Mouse (Mus musculus) hindlimb bud, embryonic 11.5 days (tissue): ENCODE results near the gene Zfp993.
"Not testable (repeated sequence)": the region's sequence is repeated elsewhere in the genome, so short reads cannot be mapped to it uniquely, and the experiment has no call there.

Source experiments
- DNase-seq: peaks from one replicate; pipeline ENCODE4 v3.0.0-alpha.2; 2012; ENCODE audit warnings: low read depth, low spot score; ENCODE audit errors: extremely low spot score

Zfp993 gene

GRCm38 (mm10) chr4:146610774-146611400 is at the start of gene Zfp993:
TSS of gene Zfp993 (plus strand) at chr4:146610961.
- not testable (repeated sequence) for DNase-seq

- not testable (repeated sequence) for DNase-seq
Observed at GRCm38 (mm10) chr4:146579905-146580873, 30.6 kb upstream of the Zfp993 start.

GRCm38 (mm10) chr4:146603578-146604399 is 7.0 kb upstream of the Zfp993 start:
- DNase-seq, result not testable (repeated sequence)

DNA sequence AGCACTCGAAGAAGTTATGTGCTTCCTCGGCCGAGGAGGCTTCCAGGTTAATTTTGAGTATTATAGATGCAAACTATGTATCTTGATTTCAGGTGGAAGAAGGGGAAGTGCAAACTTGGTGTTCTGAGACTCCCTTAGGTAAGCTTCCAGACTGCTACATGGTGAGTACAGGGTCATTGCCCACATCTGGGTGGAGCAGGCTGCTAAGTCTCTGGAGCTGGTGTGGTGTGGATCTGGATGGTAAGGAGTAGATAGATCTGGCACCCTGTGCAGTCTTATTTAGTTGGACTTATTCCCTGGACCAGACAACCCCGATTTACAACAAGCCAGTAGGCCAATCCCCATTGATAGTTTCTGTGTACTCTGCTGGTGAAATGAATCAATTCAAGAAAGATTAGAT is 33.6 kb downstream of the Zfp993 start:
- DNase-seq, result not testable (repeated sequence)

DNA sequence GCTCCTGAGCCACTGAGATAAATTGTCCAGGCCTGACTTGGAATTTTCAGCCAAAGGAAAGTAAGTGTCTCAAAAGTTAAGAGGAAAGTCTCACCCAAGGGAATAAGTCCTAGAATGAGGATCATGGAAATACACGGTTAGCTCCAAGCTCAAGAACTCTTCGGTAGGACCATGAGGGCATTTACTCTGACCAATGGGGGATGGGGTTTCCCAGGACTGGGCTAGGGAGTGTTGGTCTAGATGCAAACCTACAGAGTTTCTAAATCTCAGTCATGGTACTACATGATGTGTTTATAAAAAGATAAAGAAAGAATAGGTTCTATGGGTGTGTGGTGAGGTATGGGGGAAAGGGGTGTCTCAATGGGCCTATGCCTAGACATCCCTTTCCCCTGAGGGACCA is 38.9 kb downstream of the Zfp993 start:
- DNase-seq, result not testable (repeated sequence)

DNA sequence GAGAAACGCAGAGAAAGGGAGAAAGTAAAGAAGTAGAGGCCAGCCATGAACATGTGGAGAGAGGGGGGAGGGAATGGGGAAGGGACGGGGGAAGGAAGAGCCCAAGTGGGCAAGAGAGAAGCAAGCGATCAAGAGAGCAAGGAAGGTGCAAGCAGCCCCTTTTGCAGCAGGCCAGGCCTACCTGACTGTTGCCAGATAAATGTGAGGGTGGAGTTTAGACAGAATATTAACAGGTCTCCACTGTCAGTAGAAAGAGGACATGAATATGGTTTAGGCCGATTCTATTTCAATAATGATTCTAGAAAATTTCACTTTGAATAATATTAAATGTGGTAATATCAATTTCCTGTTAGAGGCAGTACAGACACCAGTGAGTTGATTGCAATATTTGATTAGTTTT is 39.4 kb downstream of the Zfp993 start:
- not testable (repeated sequence) for DNase-seq

DNA sequence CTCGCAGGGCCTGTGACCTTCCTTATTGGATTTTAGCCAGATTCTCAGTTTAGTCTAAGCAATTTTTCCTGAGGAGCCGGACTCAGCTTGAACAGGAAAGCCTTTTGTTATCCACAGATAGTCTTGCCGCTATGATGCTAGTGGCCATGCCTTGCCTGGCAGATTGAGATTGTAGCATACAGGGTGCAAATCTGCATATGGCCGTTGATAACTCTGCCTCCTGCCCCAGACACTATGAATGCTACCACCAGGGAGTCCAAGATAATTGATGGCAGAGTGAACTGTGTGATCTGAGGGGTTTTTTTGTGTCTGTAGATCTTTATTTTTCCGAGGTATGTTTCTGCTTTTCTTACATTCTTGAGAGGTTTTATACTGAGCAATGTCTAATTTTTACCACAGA is 39.9 kb downstream of the Zfp993 start:
- not testable (repeated sequence) for DNase-seq
